Mouse (Mus musculus): ENCODE measurements around the gene Nsl1. TPM values are rescaled to one million over a fixed set of nuclear protein-coding genes. Genes with fewer than 3 reads are reported as not detected.

Gene Nsl1
- polyA plus RNA-seq, 1 experiment from 2014 or later, result 23.3 TPM

DNA sequence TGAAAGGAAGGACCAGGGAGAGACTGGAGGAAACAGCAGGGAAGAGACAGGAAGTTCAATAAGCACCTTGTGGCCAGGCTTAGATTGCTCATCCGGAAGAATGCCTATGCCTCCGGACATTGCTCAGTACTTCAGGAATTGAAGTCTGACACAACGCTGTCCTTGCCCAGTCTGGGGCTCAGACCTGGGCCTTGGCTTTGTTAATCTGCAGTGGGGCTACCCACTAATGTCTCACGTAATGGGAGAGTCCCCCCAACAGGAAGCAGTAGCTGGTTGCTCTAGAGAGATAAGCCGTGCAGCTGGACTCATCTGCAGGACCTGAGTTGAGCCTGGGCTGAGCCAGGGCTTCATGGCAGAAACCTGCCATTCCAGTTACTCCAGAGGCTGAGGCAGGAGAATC, 70.1 kb downstream of the Nsl1 start:
- Histone ChIP-seq H3K27me3 (ENCODE audit: control insufficient read depth, insufficient read depth, low read length) (no peaks in the 10 kb centered on the region), H3K4me1 (ENCODE audit: control insufficient read depth, insufficient read depth, low read length) (no peaks in the 10 kb centered on the region), H3K9ac (ENCODE audit: low read depth, low read length) (no peak overlapping the region), H3K36me3 (ENCODE audit: control insufficient read depth, insufficient read depth, low read length) (no peaks in the 10 kb centered on the region), H3K27ac (ENCODE audit: low read depth, low read length) (no peak overlapping the region), H3K9me3 (ENCODE audit: control insufficient read depth, low read length) (peaks cover 8% of the 10 kb centered on the region; the same call in 1 of the 2 replicates), H3K4me2 (replicated peaks; ENCODE audit: low read depth, low read length) (no peak overlapping the region), H3K4me3 (ENCODE audit: low read length) (no peak overlapping the region)
- 53% methylated on average over 5 of the region's 5 CpGs for WGBS
- no peak for ATAC-seq (ENCODE audit: low FRiP score, low TSS enrichment)

GRCm38 (mm10) chr1:191135406-191135805, 72.6 kb downstream of the Nsl1 start:
- Histone ChIP-seq H3K9me3 (ENCODE audit: control insufficient read depth, low read length) (no peaks in the 10 kb centered on the region), H3K4me1 (ENCODE audit: control insufficient read depth, insufficient read depth, low read length) (no peaks in the 10 kb centered on the region), H3K9ac (ENCODE audit: low read depth, low read length) (no peak overlapping the region), H3K27ac (ENCODE audit: low read depth, low read length) (no peak overlapping the region), H3K27me3 (ENCODE audit: control insufficient read depth, insufficient read depth, low read length) (no peaks in the 10 kb centered on the region), H3K4me2 (replicated peaks; ENCODE audit: low read depth, low read length) (no peak overlapping the region), H3K36me3 (ENCODE audit: control insufficient read depth, insufficient read depth, low read length) (no peaks in the 10 kb centered on the region), H3K4me3 (ENCODE audit: low read length) (no peak overlapping the region)
- WGBS, result 48% methylated on average over 4 of the region's 4 CpGs
- ATAC-seq (ENCODE audit: low FRiP score, low TSS enrichment), result no peak

Other genes starting within 250 kb of the Nsl1 start
- gene Rps6kc1, start 151.2 kb upstream of the Nsl1 start, polyA plus RNA-seq (2014; fragmentation: Nextera tagmentation; extraction: Ambion mirVana), result 6.7 and 13.6 TPM in 2 replicates
- gene Angel2, start 137.9 kb upstream of the Nsl1 start, polyA plus RNA-seq (2014; fragmentation: Nextera tagmentation; extraction: Ambion mirVana), result 36.6 and 51.1 TPM in 2 replicates
- 20.3 and 41.4 TPM in 2 replicates for gene Vash2, start 83.7 kb upstream of the Nsl1 start, polyA plus RNA-seq (2014; fragmentation: Nextera tagmentation; extraction: Ambion mirVana)
- 6.8 and 8.5 TPM in 2 replicates for gene Flvcr1, start 36.9 kb upstream of the Nsl1 start, polyA plus RNA-seq (2014; fragmentation: Nextera tagmentation; extraction: Ambion mirVana)
- not detected in 2 replicates for gene Spata45, start 26.4 kb upstream of the Nsl1 start, polyA plus RNA-seq (2014; fragmentation: Nextera tagmentation; extraction: Ambion mirVana)
- 12.6 and 13.2 TPM in 2 replicates for gene Tatdn3, start 80 bp upstream of the Nsl1 start, polyA plus RNA-seq (2014; fragmentation: Nextera tagmentation; extraction: Ambion mirVana)
- gene Batf3, start 34.8 kb downstream of the Nsl1 start, polyA plus RNA-seq (2014; fragmentation: Nextera tagmentation; extraction: Ambion mirVana), result 12.4 and 18.0 TPM in 2 replicates
- not detected in 2 replicates for gene Fam71a, start 101.8 kb downstream of the Nsl1 start, polyA plus RNA-seq (2014; fragmentation: Nextera tagmentation; extraction: Ambion mirVana)
- gene Atf3, start 155.0 kb downstream of the Nsl1 start, polyA plus RNA-seq (2014; fragmentation: Nextera tagmentation; extraction: Ambion mirVana), result 2.1 and 2.3 TPM in 2 replicates

Measured in kidney, embryonic 14.5 days (tissue).